Mouse (Mus musculus): Measurements from ENCODE around the gene Tsfm. TPM values are rescaled to one million over a fixed set of nuclear protein-coding genes. Genes with fewer than 3 reads are reported as not detected.

The Tsfm gene
- polyA plus RNA-seq, 1 experiment from 2014 or later: 42.3 TPM

- H3K27me3 ChIP-seq (replicated peaks; ENCODE audit: insufficient read depth, low read length): peaks cover 5% of the 10 kb centered on the region; the same call in 1 of the 2 replicates
- no peak overlapping the region for H3K27ac ChIP-seq (ENCODE audit: low read length)
- H3K9me3 ChIP-seq (ENCODE audit: low read length): no peaks in the 10 kb centered on the region
- no peak overlapping the region for H3K4me3 ChIP-seq (ENCODE audit: low read depth, low read length)
- no peak overlapping the region for H3K4me2 ChIP-seq (replicated peaks; ENCODE audit: low read depth, low read length)
- ATAC-seq (no peak), DNase-seq (ENCODE audit: low spot score) (no peak)
- no peak for TF ChIP-seq EP300 (IDR thresholded peaks at IDR 0.05)
- TF ChIP-seq CTCF (IDR thresholded peaks at IDR 0.05): no peak
- H3K9ac ChIP-seq (replicated peaks; ENCODE audit: low read depth): no peak overlapping the region
- H3K36me3 ChIP-seq (ENCODE audit: insufficient read depth, low read length): no peaks in the 10 kb centered on the region
- 80% methylated on average over 6 of the region's 6 CpGs for WGBS
- H3K4me1 ChIP-seq (ENCODE audit: insufficient read depth, low read depth, low read length): peaks cover 3% of the 10 kb centered on the region; the same call in 1 of the 2 replicates
Observed at GRCm38 (mm10) chr10:127043187-127043586, 12.5 kb upstream of the Tsfm start.

DNA sequence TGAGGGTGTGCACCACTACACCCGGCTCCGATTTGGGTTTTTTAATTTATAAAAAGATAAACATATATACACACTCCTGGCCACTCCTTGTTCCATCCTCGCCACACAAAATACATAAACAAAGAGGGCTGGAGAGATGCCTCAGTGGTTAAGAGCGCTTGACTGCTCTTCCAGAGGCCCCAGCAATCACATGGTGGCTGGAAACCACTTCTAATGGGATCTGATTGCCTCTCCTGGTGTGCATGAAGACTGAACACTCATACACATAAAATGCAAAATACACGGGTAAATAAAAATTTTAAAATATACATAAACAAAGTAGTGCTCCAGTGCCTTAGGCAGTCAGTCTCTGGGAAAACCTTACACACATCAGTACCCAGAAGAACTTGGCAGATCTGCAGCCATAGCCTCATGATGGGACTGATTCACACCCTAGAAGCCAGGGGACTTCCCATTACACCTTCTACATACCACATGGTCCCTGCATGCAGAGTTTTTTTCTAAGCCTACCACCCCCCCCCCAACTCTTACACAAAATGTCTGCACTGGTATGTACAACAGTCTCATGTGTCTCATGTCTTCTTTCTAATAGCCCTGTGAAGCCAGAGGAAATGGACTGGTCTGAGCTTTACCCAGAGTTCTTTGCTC is 12.0 kb upstream of the Tsfm start:
- Histone ChIP-seq H3K36me3 (ENCODE audit: insufficient read depth, low read length) (no peaks in the 10 kb centered on the region), H3K4me1 (ENCODE audit: insufficient read depth, low read depth, low read length) (peaks cover 3% of the 10 kb centered on the region; the same call in 1 of the 2 replicates), H3K4me2 (replicated peaks; ENCODE audit: low read depth, low read length) (peak overlapping the region; percentile 97), H3K27me3 (replicated peaks; ENCODE audit: insufficient read depth, low read length) (no peaks in the 10 kb centered on the region), H3K9me3 (ENCODE audit: low read length) (no peaks in the 10 kb centered on the region), H3K9ac (replicated peaks; ENCODE audit: low read depth) (0 out of 2 replicates have a peak overlapping the region, but pooled peaks have one; percentile 46), H3K27ac (ENCODE audit: low read length) (0 out of 2 replicates have a peak overlapping the region, but pooled peaks have one; percentile 4), H3K4me3 (ENCODE audit: low read depth, low read length) (peak overlapping the region; percentile 69)
- DNase-seq (ENCODE audit: low spot score) (no peak), ATAC-seq (no peak)
- WGBS: 7% methylated on average over 5 of the region's 5 CpGs
- TF ChIP-seq CTCF (IDR thresholded peaks at IDR 0.05) (no peak), EP300 (IDR thresholded peaks at IDR 0.05) (no peak)

- Histone ChIP-seq H3K4me1 (ENCODE audit: insufficient read depth, low read depth, low read length) (peaks cover 3% of the 10 kb centered on the region; the same call in 1 of the 2 replicates), H3K9ac (replicated peaks; ENCODE audit: low read depth) (peak overlapping the region; percentile 46; the same call in 1 of the 2 replicates), H3K36me3 (ENCODE audit: insufficient read depth, low read length) (no peaks in the 10 kb centered on the region), H3K27ac (ENCODE audit: low read length) (0 out of 2 replicates have a peak overlapping the region, but pooled peaks have one; percentile 4), H3K27me3 (replicated peaks; ENCODE audit: insufficient read depth, low read length) (no peaks in the 10 kb centered on the region), H3K9me3 (ENCODE audit: low read length) (no peaks in the 10 kb centered on the region), H3K4me2 (replicated peaks; ENCODE audit: low read depth, low read length) (peak overlapping the region; percentile 97), H3K4me3 (ENCODE audit: low read depth, low read length) (peak overlapping the region; percentile 69)
- under 1% methylated on average over 44 of the region's 44 CpGs for WGBS
- TF ChIP-seq EP300 (IDR thresholded peaks at IDR 0.05) (no peak), CTCF (IDR thresholded peaks at IDR 0.05) (no peak)
- ATAC-seq (peak; percentile 94), DNase-seq (ENCODE audit: low spot score) (peak; percentile 88)
Observed at GRCm38 (mm10) chr10:127041774-127042338, 11.2 kb upstream of the Tsfm start.

- Histone ChIP-seq H3K4me1 (ENCODE audit: insufficient read depth, low read depth, low read length) (peaks cover 3% of the 10 kb centered on the region; the same call in 1 of the 2 replicates), H3K36me3 (ENCODE audit: insufficient read depth, low read length) (no peaks in the 10 kb centered on the region), H3K9ac (replicated peaks; ENCODE audit: low read depth) (peak within 1 kb of the TSS; percentile 46), H3K27ac (ENCODE audit: low read length) (0 out of 2 replicates have a peak within 1 kb of the TSS, but pooled peaks have one; percentile 4), H3K9me3 (ENCODE audit: low read length) (no peaks in the 10 kb centered on the region), H3K4me2 (replicated peaks; ENCODE audit: low read depth, low read length) (peak within 1 kb of the TSS; percentile 97), H3K4me3 (ENCODE audit: low read depth, low read length) (peak within 1 kb of the TSS; percentile 69), H3K27me3 (replicated peaks; ENCODE audit: insufficient read depth, low read length) (no peaks in the 10 kb centered on the region)
- DNase-seq (ENCODE audit: low spot score) (peak; percentile 33), ATAC-seq (peak; percentile 49)
- no peak for TF ChIP-seq EP300 (IDR thresholded peaks at IDR 0.05)
- TF ChIP-seq CTCF (IDR thresholded peaks at IDR 0.05): no peak
- under 1% methylated on average over 28 of the region's 28 CpGs for WGBS
Observed at GRCm38 (mm10) chr10:127041274-127041766, 10.7 kb upstream of the Tsfm start, which contains the start of the genes Mettl1 and Eef1akmt3. Mettl1 (plus strand) TSS chr10:127041414. Eef1akmt3 (minus strand) TSS chr10:127041513.

DNA sequence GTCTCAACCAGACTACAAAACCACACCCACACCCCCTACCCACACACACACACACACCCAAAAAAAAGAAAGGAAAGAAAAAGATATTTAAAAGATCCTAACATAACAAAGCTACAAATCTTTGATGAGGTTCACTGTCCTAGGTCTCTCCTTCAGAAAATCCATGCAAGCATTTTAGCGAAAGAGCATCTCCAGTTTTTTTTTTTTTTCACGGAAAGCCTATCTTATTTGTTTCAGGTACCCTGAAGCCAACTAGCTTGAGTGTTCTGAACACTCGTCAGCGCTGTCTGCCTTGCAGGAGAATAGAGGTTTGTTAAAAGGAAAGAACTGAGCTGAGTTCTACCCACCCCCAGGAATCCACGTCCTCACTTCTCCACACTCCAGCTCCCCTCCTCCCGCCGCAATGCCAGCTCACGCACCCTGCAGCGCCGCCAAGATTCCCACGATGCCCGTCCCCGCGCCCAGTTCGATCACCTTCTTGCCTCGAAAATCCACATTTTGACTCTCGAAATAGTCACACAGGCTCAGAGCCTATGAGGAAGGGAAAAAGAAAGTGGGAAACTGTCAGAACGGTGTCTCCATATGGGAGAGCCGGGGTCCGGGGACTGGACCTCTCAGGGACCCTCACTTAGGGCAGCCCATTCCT is 10.1 kb upstream of the Tsfm start:
- TF ChIP-seq CTCF (IDR thresholded peaks at IDR 0.05) (no peak), EP300 (IDR thresholded peaks at IDR 0.05) (no peak)
- H3K9me3 ChIP-seq (ENCODE audit: low read length): no peaks in the 10 kb centered on the region
- no peak overlapping the region for H3K27ac ChIP-seq (ENCODE audit: low read length)
- peak overlapping the region; percentile 69 for H3K4me3 ChIP-seq (ENCODE audit: low read depth, low read length)
- DNase-seq (ENCODE audit: low spot score) (peak; percentile 36), ATAC-seq (no peak)
- H3K4me1 ChIP-seq (ENCODE audit: insufficient read depth, low read depth, low read length): peaks cover 3% of the 10 kb centered on the region; the same call in 1 of the 2 replicates
- peak overlapping the region; percentile 46 for H3K9ac ChIP-seq (replicated peaks; ENCODE audit: low read depth)
- no peaks in the 10 kb centered on the region for H3K27me3 ChIP-seq (replicated peaks; ENCODE audit: insufficient read depth, low read length)
- WGBS: 2% methylated on average over 20 of the region's 20 CpGs
- H3K4me2 ChIP-seq (replicated peaks; ENCODE audit: low read depth, low read length): peak overlapping the region; percentile 97
- no peaks in the 10 kb centered on the region for H3K36me3 ChIP-seq (ENCODE audit: insufficient read depth, low read length)

- Histone ChIP-seq H3K4me1 (ENCODE audit: insufficient read depth, low read depth, low read length) (peaks cover 3% of the 10 kb centered on the region; the same call in 1 of the 2 replicates), H3K9ac (replicated peaks; ENCODE audit: low read depth) (no peak overlapping the region), H3K27me3 (replicated peaks; ENCODE audit: insufficient read depth, low read length) (no peaks in the 10 kb centered on the region), H3K4me2 (replicated peaks; ENCODE audit: low read depth, low read length) (no peak overlapping the region), H3K27ac (ENCODE audit: low read length) (no peak overlapping the region), H3K36me3 (ENCODE audit: insufficient read depth, low read length) (no peaks in the 10 kb centered on the region), H3K9me3 (ENCODE audit: low read length) (no peaks in the 10 kb centered on the region), H3K4me3 (ENCODE audit: low read depth, low read length) (no peak overlapping the region)
- 78% methylated on average over 12 of the region's 12 CpGs for WGBS
- no peak for ATAC-seq
- no peak for DNase-seq (ENCODE audit: low spot score)
- TF ChIP-seq EP300 (IDR thresholded peaks at IDR 0.05) (no peak), CTCF (IDR thresholded peaks at IDR 0.05) (no peak)
Observed at GRCm38 (mm10) chr10:127037641-127038040, 7.0 kb upstream of the Tsfm start.
